Mouse (Mus musculus): ENCODE results near the gene Tex44. TPM values are rescaled to one million over a fixed set of nuclear protein-coding genes. Genes with fewer than 3 reads are reported as not detected.

Gene Tex44
- total and polyA plus RNA-seq, 3 experiments, result 0.16 TPM; not detected in 2

- no peaks in the 10 kb centered on the region for H3K36me3 ChIP-seq (replicated peaks)
- peaks cover 38% of the 10 kb centered on the region for H3K27me3 ChIP-seq (ENCODE audit: insufficient read depth, low read length)
- TF ChIP-seq GATA2 (IDR thresholded peaks at IDR 0.05; ENCODE audit: borderline replicate concordance, low read depth, low read length), result no peak
- TF ChIP-seq TAL1 (conservative IDR thresholded peaks at IDR 0.05; ENCODE audit: low read depth, low read length), result no peak
- no peak for TF ChIP-seq POLR2AphosphoS5 (IDR thresholded peaks at IDR 0.05; ENCODE audit: insufficient replicate concordance, low read depth, low read length)
- ATAC-seq (ENCODE audit: extremely low read depth, insufficient number of reproducible peaks, low FRiP score, poor library complexity, severe bottlenecking) (no peak), DNase-seq (ENCODE audit: low spot score) (no peak)
- peaks cover 33% of the 10 kb centered on the region for H3K4me1 ChIP-seq (ENCODE audit: insufficient read depth, low read depth, low read length)
- no peaks in the 10 kb centered on the region for H3K9me3 ChIP-seq (replicated peaks)
- H3K4me3 ChIP-seq (ENCODE audit: low read depth, low read length), result no peak overlapping the region
These were observed 34.7 kb upstream of the Tex44 start for GRCm38 (mm10) chr1:86391425-86391824.

DNA sequence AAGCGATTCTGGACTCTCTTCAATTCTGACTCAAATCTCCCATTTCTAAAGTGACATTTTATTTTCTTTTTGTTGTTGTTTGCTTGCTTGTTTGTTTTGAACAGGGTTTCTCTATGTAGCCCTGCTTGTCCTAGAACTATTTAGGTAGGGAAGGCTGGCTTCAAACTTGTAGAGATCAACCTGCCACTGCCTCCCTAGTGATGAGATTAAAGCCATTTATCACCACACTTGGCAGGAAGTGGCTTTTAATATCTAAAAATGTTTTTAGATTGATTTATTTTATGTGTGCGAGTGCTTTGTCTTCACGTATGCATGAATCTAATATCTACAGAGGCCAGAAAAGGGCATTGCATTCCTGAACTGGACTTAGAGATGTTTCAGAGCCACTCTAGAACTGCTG is 32.9 kb upstream of the Tex44 start:
- Histone ChIP-seq H3K9me3 (replicated peaks) (no peaks in the 10 kb centered on the region), H3K27me3 (ENCODE audit: insufficient read depth, low read length) (peaks cover 24% of the 10 kb centered on the region), H3K4me3 (ENCODE audit: low read depth, low read length) (no peak overlapping the region), H3K36me3 (replicated peaks) (no peaks in the 10 kb centered on the region), H3K4me1 (ENCODE audit: insufficient read depth, low read depth, low read length) (peaks cover 29% of the 10 kb centered on the region)
- no peak for DNase-seq (ENCODE audit: low spot score)
- TF ChIP-seq CTCF (IDR thresholded peaks at IDR 0.05; ENCODE audit: low read depth, low read length) (no peak), TAL1 (conservative IDR thresholded peaks at IDR 0.05; ENCODE audit: low read depth, low read length) (no peak), GATA2 (IDR thresholded peaks at IDR 0.05; ENCODE audit: borderline replicate concordance, low read depth, low read length) (no peak), GATA1 (IDR thresholded peaks at IDR 0.05; ENCODE audit: borderline replicate concordance, low read length) (no peak), POLR2AphosphoS5 (IDR thresholded peaks at IDR 0.05; ENCODE audit: insufficient replicate concordance, low read depth, low read length) (no peak)
- ATAC-seq (ENCODE audit: extremely low read depth, insufficient number of reproducible peaks, low FRiP score, poor library complexity, severe bottlenecking), result no peak

- Histone ChIP-seq H3K4me1 (ENCODE audit: insufficient read depth, low read depth, low read length) (peaks cover 35% of the 10 kb centered on the region), H3K27me3 (ENCODE audit: insufficient read depth, low read length) (peaks cover 19% of the 10 kb centered on the region; the same call in 1 of the 2 replicates)
- no peak for ATAC-seq (ENCODE audit: extremely low read depth, insufficient number of reproducible peaks, low FRiP score, poor library complexity, severe bottlenecking)
These were observed 31.9 kb upstream of the Tex44 start for GRCm38 (mm10) chr1:86394246-86394645.

DNA sequence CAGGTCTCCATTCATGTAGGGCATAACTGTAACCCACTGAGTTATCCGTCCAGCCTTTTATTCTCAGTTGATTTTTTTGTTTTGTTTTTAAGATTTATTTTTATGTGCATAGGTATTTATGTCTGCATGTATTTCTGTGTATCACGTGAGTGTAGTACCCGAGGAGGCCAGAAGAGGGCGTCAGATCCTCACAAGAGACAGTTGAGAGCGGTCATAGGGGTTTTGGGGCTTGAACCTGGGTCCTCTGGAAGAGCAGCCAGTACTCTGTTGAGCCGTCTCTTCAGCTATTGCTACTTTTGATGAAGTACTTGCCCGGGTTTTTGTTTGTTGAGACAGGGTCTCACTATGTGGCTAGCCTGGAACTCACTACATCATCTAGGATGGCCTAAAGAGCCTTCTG is 30.2 kb upstream of the Tex44 start:
- ATAC-seq (ENCODE audit: extremely low read depth, insufficient number of reproducible peaks, low FRiP score, poor library complexity, severe bottlenecking) (no peak), DNase-seq (ENCODE audit: low spot score) (no peak)
- no peak for TF ChIP-seq GATA1 (IDR thresholded peaks at IDR 0.05; ENCODE audit: borderline replicate concordance, low read length)
- no peak for TF ChIP-seq GATA2 (IDR thresholded peaks at IDR 0.05; ENCODE audit: borderline replicate concordance, low read depth, low read length)
- TF ChIP-seq CTCF (IDR thresholded peaks at IDR 0.05; ENCODE audit: low read depth, low read length), result 0 out of 2 replicates have a peak, but pooled peaks have one; percentile 29
- no peak for TF ChIP-seq TAL1 (conservative IDR thresholded peaks at IDR 0.05; ENCODE audit: low read depth, low read length)
- TF ChIP-seq POLR2AphosphoS5 (IDR thresholded peaks at IDR 0.05; ENCODE audit: insufficient replicate concordance, low read depth, low read length), result no peak
- no peaks in the 10 kb centered on the region for H3K36me3 ChIP-seq (replicated peaks)
- H3K4me1 ChIP-seq (ENCODE audit: insufficient read depth, low read depth, low read length), result peaks cover 41% of the 10 kb centered on the region
- H3K4me3 ChIP-seq (ENCODE audit: low read depth, low read length), result no peak overlapping the region
- no peaks in the 10 kb centered on the region for H3K9me3 ChIP-seq (replicated peaks)
- H3K27me3 ChIP-seq (ENCODE audit: insufficient read depth, low read length), result peaks cover 10% of the 10 kb centered on the region; the same call in 1 of the 2 replicates

More at GRCm38 (mm10) chr1:86394246-86394645, 31.9 kb upstream of the Tex44 start:
- no peak for TF ChIP-seq TAL1 (conservative IDR thresholded peaks at IDR 0.05; ENCODE audit: low read depth, low read length)
- no peak for TF ChIP-seq CTCF (IDR thresholded peaks at IDR 0.05; ENCODE audit: low read depth, low read length)
- TF ChIP-seq GATA2 (IDR thresholded peaks at IDR 0.05; ENCODE audit: borderline replicate concordance, low read depth, low read length), result no peak
- TF ChIP-seq POLR2AphosphoS5 (IDR thresholded peaks at IDR 0.05; ENCODE audit: insufficient replicate concordance, low read depth, low read length), result no peak
- no peak for TF ChIP-seq GATA1 (IDR thresholded peaks at IDR 0.05; ENCODE audit: borderline replicate concordance, low read length)
- Histone ChIP-seq H3K4me3 (ENCODE audit: low read depth, low read length) (no peak overlapping the region), H3K9me3 (replicated peaks) (no peaks in the 10 kb centered on the region), H3K36me3 (replicated peaks) (no peaks in the 10 kb centered on the region)
- DNase-seq (ENCODE audit: low spot score), result no peak

DNA sequence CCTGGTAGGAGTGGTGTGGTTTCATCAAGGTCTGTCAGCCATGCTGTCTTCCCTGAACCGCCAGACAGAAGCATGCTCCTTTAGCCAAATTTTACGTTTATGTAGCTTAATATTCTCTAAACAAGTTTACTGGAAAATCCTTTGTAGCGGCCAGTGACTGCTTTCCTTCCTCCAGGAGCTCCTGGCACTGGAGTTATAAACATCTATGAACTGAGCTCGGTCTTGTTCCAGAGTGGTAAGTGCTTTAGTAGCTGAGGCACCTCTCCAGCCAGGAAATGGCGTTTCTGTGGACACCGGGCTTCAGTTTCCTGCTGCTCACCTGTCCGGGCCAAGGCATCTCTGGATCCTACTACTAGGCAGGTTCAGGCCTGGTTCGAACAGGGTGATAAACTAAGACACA is 28.5 kb upstream of the Tex44 start:
- Histone ChIP-seq H3K9me3 (replicated peaks) (no peaks in the 10 kb centered on the region), H3K4me3 (ENCODE audit: low read depth, low read length) (no peak overlapping the region), H3K27me3 (ENCODE audit: insufficient read depth, low read length) (peaks cover under 1% of the 10 kb centered on the region; the same call in 1 of the 2 replicates), H3K36me3 (replicated peaks) (no peaks in the 10 kb centered on the region), H3K4me1 (ENCODE audit: insufficient read depth, low read depth, low read length) (peaks cover 38% of the 10 kb centered on the region)
- no peak for ATAC-seq (ENCODE audit: extremely low read depth, insufficient number of reproducible peaks, low FRiP score, poor library complexity, severe bottlenecking)
- no peak for DNase-seq (ENCODE audit: low spot score)
- TF ChIP-seq TAL1 (conservative IDR thresholded peaks at IDR 0.05; ENCODE audit: low read depth, low read length) (no peak), GATA1 (IDR thresholded peaks at IDR 0.05; ENCODE audit: borderline replicate concordance, low read length) (no peak), CTCF (IDR thresholded peaks at IDR 0.05; ENCODE audit: low read depth, low read length) (no peak), GATA2 (IDR thresholded peaks at IDR 0.05; ENCODE audit: borderline replicate concordance, low read depth, low read length) (no peak), POLR2AphosphoS5 (IDR thresholded peaks at IDR 0.05; ENCODE audit: insufficient replicate concordance, low read depth, low read length) (no peak)

GRCm38 (mm10) chr1:86398222-86398621 is 27.9 kb upstream of the Tex44 start:
- Histone ChIP-seq H3K27me3 (ENCODE audit: insufficient read depth, low read length) (peaks cover 2% of the 10 kb centered on the region; the same call in 1 of the 2 replicates), H3K36me3 (replicated peaks) (no peaks in the 10 kb centered on the region), H3K4me1 (ENCODE audit: insufficient read depth, low read depth, low read length) (peaks cover 38% of the 10 kb centered on the region), H3K4me3 (ENCODE audit: low read depth, low read length) (no peak overlapping the region), H3K9me3 (replicated peaks) (no peaks in the 10 kb centered on the region)
- no peak for ATAC-seq (ENCODE audit: extremely low read depth, insufficient number of reproducible peaks, low FRiP score, poor library complexity, severe bottlenecking)
- no peak for TF ChIP-seq TAL1 (conservative IDR thresholded peaks at IDR 0.05; ENCODE audit: low read depth, low read length)
- TF ChIP-seq GATA1 (IDR thresholded peaks at IDR 0.05; ENCODE audit: borderline replicate concordance, low read length), result no peak
- TF ChIP-seq CTCF (IDR thresholded peaks at IDR 0.05; ENCODE audit: low read depth, low read length), result no peak
- no peak for TF ChIP-seq POLR2AphosphoS5 (IDR thresholded peaks at IDR 0.05; ENCODE audit: insufficient replicate concordance, low read depth, low read length)
- no peak for TF ChIP-seq GATA2 (IDR thresholded peaks at IDR 0.05; ENCODE audit: borderline replicate concordance, low read depth, low read length)
- no peak for DNase-seq (ENCODE audit: low spot score)
